Mouse (Mus musculus): ENCODE data around the gene Il23a. TPM values are rescaled to one million over a fixed set of nuclear protein-coding genes. Genes with fewer than 3 reads are reported as not detected.

The Il23a gene
- total and polyA plus RNA-seq, 3 experiments = 0.32 to 3.6 (median 0.49) TPM

- H3K36me3 ChIP-seq (replicated peaks in 1 of 2; ENCODE audit: control insufficient read depth in 1 of 2, insufficient read depth in 1 of 2, low read length in 1 of 2) = peaks cover 42 to 60% of the 10 kb centered on the region in 2 experiments
- dilution Hi-C loops (cut with MboI; ENCODE audit: extremely low pct_ligation_motif_present, extremely low pct_unique_long_range_greater_than_20kb, low sequenced_read_pairs) = no loop called here
These were observed 25.0 kb upstream of the Il23a start for GRCm38 (mm10) chr10:128323516-128323915.

GRCm38 (mm10) chr10:128322141-128323108, 23.9 kb upstream of the Il23a start, which contains the start of gene Cnpy2:
Cnpy2 (plus strand) TSS chr10:128322459.
- H3K4me1 ChIP-seq (ENCODE audit: control insufficient read depth in 1 of 2, insufficient read depth in 2 of 2) = peaks cover 6 to 15% of the 10 kb centered on the region in 2 experiments
- peaks cover 47 to 62% of the 10 kb centered on the region in 2 experiments for H3K36me3 ChIP-seq (replicated peaks in 1 of 2; ENCODE audit: control insufficient read depth in 1 of 2, insufficient read depth in 1 of 2, low read length in 1 of 2)
- H3K27ac ChIP-seq (ENCODE audit: insufficient read depth, low read depth) = peak within 1 kb of the TSS; percentile 47
- no peaks in the 10 kb centered on the region for H3K27me3 ChIP-seq (replicated peaks)
- H3K9me3 ChIP-seq (replicated peaks; ENCODE audit: low read length) = no peaks in the 10 kb centered on the region
- peaks cover 3% of the 10 kb centered on the region for H3K79me2 ChIP-seq (replicated peaks; ENCODE audit: control insufficient read depth, extremely low read depth, insufficient read depth, poor library complexity, severe bottlenecking)
- dilution Hi-C loops (cut with MboI; ENCODE audit: extremely low pct_ligation_motif_present, extremely low pct_unique_long_range_greater_than_20kb, low sequenced_read_pairs) (no loop called here), in situ Hi-C loops (cut with MboI; ENCODE audit: low pct_ligation_motif_present, low pct_unique_long_range_greater_than_20kb, low sequenced_read_pairs) (no loop called here)
- DNase-seq (ENCODE audit: extremely low read depth) = peak; percentile 91
- peak within 1 kb of the TSS; percentile 93 for H3K9ac ChIP-seq (ENCODE audit: insufficient read depth, low read depth)
- H3K4me3 ChIP-seq (replicated peaks in 1 of 3; ENCODE audit: low read depth in 2 of 3, low read length in 2 of 3, poor library complexity in 1 of 3) = peak within 1 kb of the TSS; percentile 64 to 86 (median 78)
- peak within 1 kb of the TSS; percentile 76 for H3K4me2 ChIP-seq (ENCODE audit: insufficient read depth, low read depth, poor library complexity, severe bottlenecking)
- TF ChIP-seq SIN3A (IDR thresholded peaks at IDR 0.05; ENCODE audit: low read length) (peak; percentile 88), NELFE (IDR thresholded peaks at IDR 0.05; ENCODE audit: low read depth, low read length) (peak; percentile 68), MAX (IDR thresholded peaks at IDR 0.05; ENCODE audit: low read length) (peak; percentile 98), IRF4 (IDR thresholded peaks at IDR 0.05; ENCODE audit: low read depth, low read length) (peak; percentile 39), USF2 (conservative IDR thresholded peaks at IDR 0.05; ENCODE audit: low read depth, low read length) (peak; percentile 85), ZMIZ1 (IDR thresholded peaks at IDR 0.05; ENCODE audit: low read depth, low read length) (peak; percentile 71), SMC3 (IDR thresholded peaks at IDR 0.05; ENCODE audit: low read depth, low read length) (no peak), ELF1 (IDR thresholded peaks at IDR 0.05; ENCODE audit: low read depth, low read length) (peak; percentile 26; the same call in 1 of the 2 replicates), POLR2A (IDR thresholded peaks at IDR 0.05; ENCODE audit: low read depth, low read length) (peak; percentile 75), BHLHE40 (IDR thresholded peaks at IDR 0.05; ENCODE audit: low read depth, low read length) (peak; percentile 96), GABPA (IDR thresholded peaks at IDR 0.05; ENCODE audit: insufficient replicate concordance, low read depth, low read length) (no peak; the same call in 1 of the 2 replicates), CHD1 (IDR thresholded peaks at IDR 0.05; ENCODE audit: low read depth, low read length) (no peak), ZC3H11A (IDR thresholded peaks at IDR 0.05; ENCODE audit: low read depth, low read length) (no peak), RCOR1 (conservative IDR thresholded peaks at IDR 0.05; ENCODE audit: low read depth, low read length) (no peak), TBP (conservative IDR thresholded peaks at IDR 0.05; ENCODE audit: low read depth, low read length) (peak; percentile 66; the same call in 1 of the 2 replicates), JUN (IDR thresholded peaks at IDR 0.05; ENCODE audit: insufficient read depth, low read depth, low read length) (no peak), EP300 (IDR thresholded peaks at IDR 0.05; ENCODE audit: low read length) (no peak), POLR2AphosphoS2 (IDR thresholded peaks at IDR 0.05; ENCODE audit: low read depth, low read length) (no peak), ZNF384 (IDR thresholded peaks at IDR 0.05; ENCODE audit: low read depth, low read length) (peak; percentile 64), MYC (IDR thresholded peaks at IDR 0.05; ENCODE audit: low read depth, low read length) (peak; percentile 97), CHD2 (IDR thresholded peaks at IDR 0.05; ENCODE audit: low read length) (peak; percentile 96), CTCF (conservative IDR thresholded peaks at IDR 0.05 in 1 of 2, IDR thresholded peaks at IDR 0.05 in 1 of 2; ENCODE audit: low read depth in 2 of 2, low read length in 2 of 2) (no peak), ETS1 (conservative IDR thresholded peaks at IDR 0.05; ENCODE audit: low read depth, low read length) (peak; percentile 7; the same call in 1 of the 2 replicates), MAZ (IDR thresholded peaks at IDR 0.05; ENCODE audit: low read depth, low read length) (peak; percentile 25; the same call in 1 of the 2 replicates), MXI1 (IDR thresholded peaks at IDR 0.05; ENCODE audit: low read depth, low read length) (peak; percentile 72), TCF12 (IDR thresholded peaks at IDR 0.05; ENCODE audit: low read depth, low read length) (peak; percentile 67; the same call in 1 of the 2 replicates), PAX5 (IDR thresholded peaks at IDR 0.05; ENCODE audit: low read length) (no peak), NRF1 (IDR thresholded peaks at IDR 0.05; ENCODE audit: low read depth, low read length) (peak; percentile 28; the same call in 1 of the 2 replicates)

More at GRCm38 (mm10) chr10:128323516-128323915, 25.0 kb upstream of the Il23a start:
- Histone ChIP-seq H3K9me3 (replicated peaks; ENCODE audit: low read length) (no peaks in the 10 kb centered on the region), H3K79me2 (replicated peaks; ENCODE audit: control insufficient read depth, extremely low read depth, insufficient read depth, poor library complexity, severe bottlenecking) (peaks cover 3% of the 10 kb centered on the region), H3K27ac (ENCODE audit: insufficient read depth, low read depth) (peak overlapping the region; percentile 47; the same call in 1 of the 2 replicates), H3K4me2 (ENCODE audit: insufficient read depth, low read depth, poor library complexity, severe bottlenecking) (peak overlapping the region; percentile 76), H3K27me3 (replicated peaks) (no peaks in the 10 kb centered on the region), H3K4me3 (replicated peaks in 1 of 3; ENCODE audit: low read depth in 2 of 3, low read length in 2 of 3, poor library complexity in 1 of 3) (peak overlapping the region; percentile 64 to 86 (median 78)), H3K9ac (ENCODE audit: insufficient read depth, low read depth) (peak overlapping the region; percentile 93), H3K4me1 (ENCODE audit: control insufficient read depth in 1 of 2, insufficient read depth in 2 of 2) (peaks cover 6 to 15% of the 10 kb centered on the region in 2 experiments)
- no peak for TF ChIP-seq CTCF (conservative IDR thresholded peaks at IDR 0.05 in 1 of 2, IDR thresholded peaks at IDR 0.05 in 1 of 2; ENCODE audit: low read depth in 2 of 2, low read length in 2 of 2)
- TF ChIP-seq PAX5 (IDR thresholded peaks at IDR 0.05; ENCODE audit: low read length) = no peak
- no peak for TF ChIP-seq USF2 (conservative IDR thresholded peaks at IDR 0.05; ENCODE audit: low read depth, low read length)
- 0 out of 2 replicates have a peak, but pooled peaks have one; percentile 45 for TF ChIP-seq ELF1 (IDR thresholded peaks at IDR 0.05; ENCODE audit: low read depth, low read length)
- TF ChIP-seq RCOR1 (conservative IDR thresholded peaks at IDR 0.05; ENCODE audit: low read depth, low read length) = no peak
- TF ChIP-seq IRF4 (IDR thresholded peaks at IDR 0.05; ENCODE audit: low read depth, low read length) = no peak
- in situ Hi-C loops (cut with MboI; ENCODE audit: low pct_ligation_motif_present, low pct_unique_long_range_greater_than_20kb, low sequenced_read_pairs) = no loop called here
- DNase-seq (ENCODE audit: extremely low read depth) = no peak
